Mouse (Mus musculus) heart, embryonic 12.5 days (tissue): Measurements from ENCODE around the gene Prm2. TPM values are rescaled to one million over a fixed set of nuclear protein-coding genes. Genes with fewer than 3 reads are reported as not detected.

ENCODE experiments used
- ATAC-seq: fragments of 200-750 bp; cut with Nextera tagmentation; 2 replicates; pipeline ENCODE4 v1.8.0; 2017; ENCODE audit warnings: moderate TSS enrichment, moderate library complexity; ENCODE audit not compliant: insufficient number of reproducible peaks, low FRiP score
- H3K27ac ChIP-seq: fragments of 300-500 bp; sonication (generic); 2 replicates; pipeline ENCODE4 v1.5.1; 2016; ENCODE audit warnings: mild to moderate bottlenecking, moderate library complexity; ENCODE audit not compliant: poor library complexity, severe bottlenecking
- H3K27me3 ChIP-seq: fragments of 300-500 bp; sonication (generic); replicated peaks from 2 replicates; pipeline ENCODE4 v1.6.1; 2016; ENCODE audit warnings: mild to moderate bottlenecking, moderate library complexity
- H3K36me3 ChIP-seq: fragments of 300-500 bp; sonication (generic); 2 replicates; pipeline ENCODE4 v1.6.1; 2016; ENCODE audit warnings: mild to moderate bottlenecking, moderate library complexity
- H3K4me1 ChIP-seq: fragments of 300-500 bp; sonication (generic); replicated peaks from 2 replicates; pipeline ENCODE4 v1.6.1; 2016; ENCODE audit warnings: mild to moderate bottlenecking
- H3K4me2 ChIP-seq: fragments of 300-500 bp; sonication (generic); 2 replicates; pipeline ENCODE4 v1.6.1; 2016; ENCODE audit warnings: mild to moderate bottlenecking, moderate library complexity
- H3K4me3 ChIP-seq: fragments of 300-500 bp; sonication (generic); 2 replicates; pipeline ENCODE4 v1.5.1; 2016; ENCODE audit warnings: mild to moderate bottlenecking
- H3K9ac ChIP-seq: fragments of 300-500 bp; sonication (generic); 2 replicates; pipeline ENCODE4 v1.6.1; 2016; ENCODE audit warnings: mild to moderate bottlenecking, moderate library complexity
- H3K9me3 ChIP-seq: fragments of 300-500 bp; sonication (generic); replicated peaks from 2 replicates; pipeline ENCODE4 v1.6.1; 2016; ENCODE audit warnings: mild to moderate bottlenecking, moderate library complexity
- WGBS: fragments of 180-500 bp; shearing (Covaris S2); methylation state at CpG from one replicate; pipeline ENCODE4 v1.1.7; 2016; 5-methylcytosine and 5-hydroxymethylcytosine counted together
- polyA plus RNA-seq: library from polyadenylated mRNA; unstranded; fragments of >200 nt; fragmentation: Nextera tagmentation; extraction: Ambion mirVana; gene quantifications from 2 replicates; pipeline ENCODE4 v1.2.1, GENCODE M21; 2016

The Prm2 gene
- polyA plus RNA-seq, 1 experiment from 2014 or later: not detected

DNA sequence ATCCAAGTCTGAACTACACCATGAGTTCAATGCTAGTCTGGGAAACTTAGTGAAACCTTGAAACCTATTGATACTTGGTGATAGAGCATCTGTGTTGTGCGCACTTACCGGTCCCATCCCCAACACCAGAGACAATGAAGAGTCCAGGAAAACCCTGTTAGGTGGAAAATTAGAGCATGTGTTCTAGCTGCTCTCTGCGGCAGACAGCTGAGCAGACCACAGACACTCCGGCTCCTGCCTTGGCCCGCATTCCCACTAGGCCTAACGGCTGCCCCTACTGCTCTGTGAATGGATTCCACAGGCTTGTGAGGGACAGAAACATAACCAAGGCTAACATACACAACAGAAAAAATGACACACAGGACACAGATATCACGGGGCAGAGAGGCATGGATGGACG, 22.4 kb downstream of the Prm2 start:
- peaks cover 46% of the 10 kb centered on the region for H3K4me1 ChIP-seq

DNA sequence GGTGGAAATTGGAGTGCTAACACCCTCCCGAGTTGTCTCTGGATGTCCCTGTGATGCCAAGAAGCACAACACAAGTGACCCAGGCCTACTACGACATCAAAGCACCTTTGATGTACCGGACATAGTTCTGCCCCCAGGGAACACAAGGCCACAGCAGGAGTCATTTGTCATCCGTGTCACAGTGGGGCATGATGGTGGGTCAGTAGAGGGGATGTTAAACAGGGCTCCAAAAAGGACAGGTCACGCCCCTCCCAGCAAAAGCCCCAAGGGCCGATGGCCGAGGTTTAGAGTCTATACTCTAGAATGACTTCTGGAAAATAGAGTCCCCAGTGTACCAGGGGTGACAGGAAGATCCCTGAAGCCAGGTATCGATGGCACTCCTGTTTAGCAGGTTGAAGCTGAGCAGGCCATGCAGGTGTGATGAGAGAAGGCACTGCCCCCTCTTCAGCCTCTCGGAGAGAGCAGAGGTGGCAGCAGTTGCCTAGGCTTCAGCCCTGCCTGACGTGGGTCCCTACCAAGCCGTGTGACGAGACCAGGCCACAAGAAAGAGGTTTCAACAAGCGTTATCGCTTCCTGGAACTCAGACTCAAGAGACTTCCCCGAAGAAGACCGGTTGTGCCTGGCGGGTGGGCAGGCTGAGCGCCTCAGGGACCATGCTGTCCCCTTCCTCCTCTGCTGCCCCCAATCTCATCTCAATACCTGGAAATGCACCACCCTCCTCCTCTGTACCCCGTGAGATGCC, 24.0 kb downstream of the Prm2 start:
- 58% methylated on average over 19 of the region's 19 CpGs for WGBS
- no peak overlapping the region for H3K4me3 ChIP-seq
- no peaks in the 10 kb centered on the region for H3K9me3 ChIP-seq
- ATAC-seq: no peak
- peaks cover 13% of the 10 kb centered on the region; the same call in 1 of the 2 replicates for H3K27me3 ChIP-seq
- no peak overlapping the region for H3K4me2 ChIP-seq
- no peaks in the 10 kb centered on the region for H3K36me3 ChIP-seq
- H3K4me1 ChIP-seq: peaks cover 31% of the 10 kb centered on the region
- H3K9ac ChIP-seq: no peak overlapping the region
- no peak overlapping the region for H3K27ac ChIP-seq

More for the DNA sequence above, 22.4 kb downstream of the Prm2 start:
- H3K9ac ChIP-seq: no peak overlapping the region
- peaks cover 8% of the 10 kb centered on the region; the same call in 1 of the 2 replicates for H3K27me3 ChIP-seq
- no peak overlapping the region for H3K4me2 ChIP-seq
- no peak overlapping the region for H3K27ac ChIP-seq
- ATAC-seq: no peak
- no peak overlapping the region for H3K4me3 ChIP-seq
- 79% methylated on average over 8 of the region's 8 CpGs for WGBS
- H3K9me3 ChIP-seq: no peaks in the 10 kb centered on the region
- H3K36me3 ChIP-seq: no peaks in the 10 kb centered on the region

DNA sequence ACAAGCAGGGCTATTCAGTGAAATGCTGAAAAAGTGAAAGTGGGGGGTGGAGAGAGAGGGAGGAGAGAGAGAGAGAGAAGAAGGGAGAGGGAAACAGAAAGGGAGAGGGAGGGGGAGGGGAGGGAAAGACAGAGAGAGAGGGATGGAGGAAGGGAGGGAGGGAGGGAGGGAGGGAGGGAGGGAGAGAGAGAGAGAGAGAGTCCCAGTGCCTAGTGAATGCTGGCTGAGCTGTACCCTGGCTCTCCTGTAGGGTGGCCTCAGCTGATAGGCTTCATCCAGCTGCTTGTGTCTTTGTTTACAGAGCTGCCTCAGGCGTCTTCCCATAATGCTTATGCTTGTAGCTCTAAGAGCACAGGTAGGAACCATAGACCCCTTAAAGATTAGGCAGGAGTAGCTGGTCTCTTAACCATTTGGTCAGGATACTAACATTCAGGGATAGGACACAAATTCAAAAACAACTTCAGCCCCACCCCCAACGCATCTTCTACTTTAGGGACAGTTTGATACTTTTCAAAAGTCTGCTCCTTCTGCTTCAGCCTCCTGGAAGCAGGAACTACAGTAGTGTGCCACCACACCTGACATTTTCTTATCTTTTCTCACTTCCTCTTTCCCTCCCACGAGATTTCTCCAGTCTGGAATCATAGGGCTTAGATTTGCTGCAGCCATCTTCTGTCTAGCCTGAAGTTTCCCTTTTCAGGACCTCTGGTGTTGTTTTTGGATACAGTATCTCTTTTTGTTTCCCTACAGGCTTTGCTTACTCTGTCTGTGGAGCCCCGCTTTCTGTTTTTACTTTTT, 25.2 kb downstream of the Prm2 start:
- no peak for ATAC-seq
- Histone ChIP-seq H3K27me3 (peaks cover 13% of the 10 kb centered on the region; the same call in 1 of the 2 replicates), H3K4me3 (no peak overlapping the region), H3K9ac (no peak overlapping the region), H3K4me1 (peaks cover 21% of the 10 kb centered on the region), H3K27ac (no peak overlapping the region), H3K4me2 (no peak overlapping the region), H3K9me3 (no peaks in the 10 kb centered on the region), H3K36me3 (no peaks in the 10 kb centered on the region)
- 37% methylated on average over 4 of the region's 4 CpGs for WGBS

DNA sequence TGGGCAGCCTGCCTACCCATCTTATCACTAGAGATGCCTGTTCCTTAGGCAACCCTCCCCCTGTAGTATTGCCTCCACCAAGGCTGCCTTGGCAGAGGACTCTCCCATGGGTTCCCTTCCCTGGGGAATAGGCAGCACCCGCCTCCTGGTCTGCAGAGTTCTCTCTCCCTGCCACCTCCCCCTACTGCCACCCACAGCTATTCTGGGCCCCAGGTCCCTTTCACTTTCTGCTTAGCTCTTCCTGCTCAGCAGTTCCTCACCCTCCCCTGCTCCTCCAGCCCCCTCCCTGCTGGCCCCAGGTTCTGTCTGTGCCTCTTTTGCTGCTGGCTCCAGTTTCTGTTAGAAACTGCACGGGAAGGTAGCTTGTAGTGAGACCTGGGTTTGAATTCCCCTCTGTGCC, 26.3 kb downstream of the Prm2 start:
- Histone ChIP-seq H3K4me2 (no peak overlapping the region), H3K4me3 (no peak overlapping the region), H3K36me3 (no peaks in the 10 kb centered on the region), H3K27ac (no peak overlapping the region), H3K9me3 (no peaks in the 10 kb centered on the region), H3K4me1 (peaks cover 21% of the 10 kb centered on the region), H3K9ac (no peak overlapping the region), H3K27me3 (peaks cover 13% of the 10 kb centered on the region; the same call in 1 of the 2 replicates)
- 35% methylated on average over 2 of the region's 2 CpGs for WGBS
- no peak for ATAC-seq

DNA sequence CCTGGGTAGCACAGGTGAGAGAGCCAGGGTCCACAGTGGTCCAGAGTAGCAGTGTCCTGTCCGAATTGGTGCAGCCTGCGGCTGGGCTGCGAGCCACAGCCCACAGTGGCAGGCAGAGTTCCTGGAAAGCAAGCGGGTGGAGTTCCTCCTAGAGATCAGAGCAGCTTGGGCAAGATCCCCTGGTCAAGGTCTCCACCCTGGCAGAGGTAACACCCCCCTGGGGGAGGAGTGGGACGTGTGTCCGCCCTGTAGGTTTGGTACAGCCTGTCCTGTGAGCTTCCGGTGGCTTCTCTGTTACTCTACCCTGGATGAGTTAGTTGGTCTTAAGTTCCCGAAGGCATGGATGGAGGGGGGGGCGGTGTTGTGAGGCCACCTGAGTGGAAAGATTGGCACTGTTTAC, 27.1 kb downstream of the Prm2 start:
- Histone ChIP-seq H3K9ac (no peak overlapping the region), H3K27ac (no peak overlapping the region), H3K4me3 (no peak overlapping the region), H3K36me3 (no peaks in the 10 kb centered on the region), H3K9me3 (no peaks in the 10 kb centered on the region), H3K4me1 (peaks cover 21% of the 10 kb centered on the region), H3K4me2 (no peak overlapping the region), H3K27me3 (peaks cover 15% of the 10 kb centered on the region; the same call in 1 of the 2 replicates)
- no peak for ATAC-seq
- 47% methylated on average over 9 of the region's 9 CpGs for WGBS

DNA sequence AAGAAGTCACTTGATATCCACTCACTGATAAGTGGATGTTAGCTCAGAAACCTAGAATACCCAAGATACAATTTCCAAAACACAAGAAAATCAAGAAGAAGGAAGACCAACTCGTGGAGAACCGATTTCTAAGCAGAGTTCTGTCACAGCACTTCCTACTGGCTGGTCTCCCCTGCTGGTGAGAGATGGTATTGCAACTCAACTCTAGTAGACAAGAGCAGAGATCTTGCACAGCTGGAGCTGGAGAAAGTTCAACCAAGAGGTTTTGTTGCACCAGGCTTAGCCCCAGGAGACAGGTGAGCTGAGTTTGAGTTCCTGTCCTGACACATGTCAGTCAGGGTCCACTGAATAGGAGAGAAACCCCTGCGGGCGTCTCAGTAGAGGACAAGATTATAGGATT, 28.8 kb downstream of the Prm2 start:
- no peak overlapping the region for H3K27ac ChIP-seq
- H3K4me3 ChIP-seq: no peak overlapping the region
- no peak overlapping the region for H3K4me2 ChIP-seq
- no peaks in the 10 kb centered on the region for H3K36me3 ChIP-seq
- no peak overlapping the region for H3K9ac ChIP-seq
- H3K27me3 ChIP-seq: peaks cover 27% of the 10 kb centered on the region
- peaks cover 21% of the 10 kb centered on the region for H3K4me1 ChIP-seq
- H3K9me3 ChIP-seq: no peaks in the 10 kb centered on the region
- 41% methylated on average over 4 of the region's 4 CpGs for WGBS
- ATAC-seq: no peak

DNA sequence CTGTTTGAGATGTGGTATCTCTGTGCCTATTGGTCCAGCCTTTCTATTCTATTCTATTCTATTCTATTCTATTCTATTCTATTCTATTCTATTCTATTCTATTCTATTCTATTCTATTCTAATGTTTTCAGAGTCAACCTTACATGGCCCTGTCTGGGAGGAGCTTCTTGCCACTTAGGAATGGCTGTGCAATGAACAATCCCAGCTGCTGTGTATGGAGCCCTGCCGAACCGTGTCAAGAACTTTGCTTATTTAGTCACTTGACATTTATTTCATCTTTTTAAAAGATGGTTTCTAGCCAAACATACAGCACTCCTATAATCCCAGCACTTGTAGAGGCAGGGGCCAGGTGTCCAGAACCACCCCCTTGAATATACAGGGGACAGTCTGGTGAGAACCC, 31.6 kb downstream of the Prm2 start:
- Histone ChIP-seq H3K9me3 (no peaks in the 10 kb centered on the region), H3K9ac (no peak overlapping the region), H3K4me3 (no peak overlapping the region), H3K36me3 (no peaks in the 10 kb centered on the region), H3K27me3 (peaks cover 24% of the 10 kb centered on the region), H3K4me2 (no peak overlapping the region), H3K4me1 (peaks cover 8% of the 10 kb centered on the region), H3K27ac (no peak overlapping the region)
- no peak for ATAC-seq
- WGBS: 70% methylated on average over 2 of the region's 2 CpGs

DNA sequence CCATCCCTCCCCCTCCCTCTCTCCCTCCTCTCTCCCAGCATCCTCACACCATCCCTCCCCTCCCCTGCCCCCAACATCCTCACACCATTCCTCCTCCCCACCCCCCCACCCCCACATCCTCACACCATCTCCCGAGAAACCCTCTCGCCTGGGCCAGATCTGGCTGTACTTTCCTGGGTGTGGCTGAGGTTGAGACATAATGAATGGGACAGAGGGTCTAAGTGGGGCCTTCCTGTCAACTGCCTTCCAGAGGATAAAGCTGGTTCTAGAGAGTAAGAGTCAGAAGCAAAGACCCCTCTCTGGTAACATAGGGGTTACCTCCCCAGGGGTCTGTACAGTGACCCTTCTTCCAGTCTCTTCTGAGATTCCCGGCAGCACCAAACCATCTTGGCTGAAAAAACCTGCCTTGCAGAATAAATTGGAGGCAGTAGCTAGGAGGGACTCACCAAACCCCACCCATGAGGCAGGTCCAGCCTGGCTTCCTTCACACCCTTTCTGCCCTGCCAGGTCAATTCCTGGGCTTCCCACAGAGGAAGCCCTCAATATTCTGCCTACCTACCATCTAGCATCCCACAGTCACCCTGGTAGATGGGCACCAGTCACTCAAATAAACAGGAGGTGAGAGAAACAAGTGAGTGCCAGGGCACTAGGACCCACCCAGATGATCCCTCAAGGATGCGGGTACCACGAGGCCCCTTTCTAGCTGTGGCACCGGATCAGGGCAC, 32.2 kb downstream of the Prm2 start:
- H3K9ac ChIP-seq: no peak overlapping the region
- peaks cover 7% of the 10 kb centered on the region for H3K4me1 ChIP-seq
- no peaks in the 10 kb centered on the region for H3K36me3 ChIP-seq
- H3K4me2 ChIP-seq: no peak overlapping the region
- no peak overlapping the region for H3K27ac ChIP-seq
- ATAC-seq: no peak
- 52% methylated on average over 6 of the region's 6 CpGs for WGBS
- H3K9me3 ChIP-seq: no peaks in the 10 kb centered on the region
- H3K4me3 ChIP-seq: no peak overlapping the region
- H3K27me3 ChIP-seq: peaks cover 22% of the 10 kb centered on the region

DNA sequence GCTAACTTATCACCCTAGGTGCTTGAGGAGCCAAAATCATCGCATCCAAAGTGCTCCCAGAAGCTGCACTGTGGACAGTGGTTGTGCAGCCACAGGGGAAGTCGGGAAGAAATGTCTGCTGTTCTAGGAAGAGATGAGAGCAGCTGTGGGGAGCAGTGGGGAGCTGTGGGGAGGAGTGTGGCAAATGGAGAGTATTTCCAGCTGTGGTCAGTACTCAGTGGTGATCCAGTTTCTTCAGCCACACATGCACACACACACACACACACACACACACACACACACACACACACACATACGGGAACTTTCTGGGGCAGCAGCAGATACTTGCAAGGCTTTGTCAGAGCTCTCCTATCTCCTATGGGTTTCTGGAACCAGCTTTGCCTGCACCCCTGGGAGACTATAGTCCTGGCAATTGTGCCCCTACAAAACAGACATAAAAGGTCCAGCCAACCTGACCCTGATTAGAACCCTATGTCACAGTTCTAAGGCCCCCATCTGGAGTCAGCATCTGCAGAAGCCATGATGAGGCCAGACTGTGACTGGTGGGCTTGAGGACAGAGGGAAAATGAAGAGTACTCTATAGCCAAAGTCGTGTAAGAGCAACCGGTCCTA, 33.3 kb downstream of the Prm2 start:
- Histone ChIP-seq H3K9ac (no peak overlapping the region), H3K9me3 (no peaks in the 10 kb centered on the region), H3K4me1 (peaks cover 7% of the 10 kb centered on the region), H3K4me2 (no peak overlapping the region), H3K36me3 (no peaks in the 10 kb centered on the region), H3K27me3 (peaks cover 15% of the 10 kb centered on the region), H3K4me3 (no peak overlapping the region), H3K27ac (no peak overlapping the region)
- 67% methylated on average over 5 of the region's 5 CpGs for WGBS
- no peak for ATAC-seq

DNA sequence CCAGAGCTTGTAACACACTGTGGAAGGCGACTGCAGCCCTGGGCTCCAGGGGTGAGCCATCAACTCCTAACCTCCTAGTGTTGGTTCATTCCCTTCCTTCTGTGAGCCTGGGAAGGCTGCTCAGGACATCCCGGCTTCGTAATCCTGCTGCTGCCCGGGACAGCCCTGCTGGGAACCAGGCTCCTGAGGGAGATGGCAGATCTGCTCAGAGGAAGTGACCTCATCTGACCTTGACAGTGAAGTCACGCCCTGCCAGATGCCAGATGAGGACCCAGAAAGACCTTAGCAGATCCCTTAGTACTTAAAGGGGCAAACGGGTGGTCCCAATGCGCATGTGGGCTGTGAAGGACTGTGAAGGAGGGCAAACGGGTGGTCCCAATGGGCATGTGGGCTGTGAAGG, 34.8 kb downstream of the Prm2 start:
- H3K4me3 ChIP-seq: no peak overlapping the region
- 48% methylated on average over 8 of the region's 8 CpGs for WGBS
- H3K9me3 ChIP-seq: no peaks in the 10 kb centered on the region
- H3K36me3 ChIP-seq: no peaks in the 10 kb centered on the region
- H3K4me1 ChIP-seq: peaks cover 7% of the 10 kb centered on the region
- H3K9ac ChIP-seq: no peak overlapping the region
- H3K4me2 ChIP-seq: no peak overlapping the region
- no peak for ATAC-seq
- H3K27ac ChIP-seq: no peak overlapping the region
- peaks cover 15% of the 10 kb centered on the region for H3K27me3 ChIP-seq

DNA sequence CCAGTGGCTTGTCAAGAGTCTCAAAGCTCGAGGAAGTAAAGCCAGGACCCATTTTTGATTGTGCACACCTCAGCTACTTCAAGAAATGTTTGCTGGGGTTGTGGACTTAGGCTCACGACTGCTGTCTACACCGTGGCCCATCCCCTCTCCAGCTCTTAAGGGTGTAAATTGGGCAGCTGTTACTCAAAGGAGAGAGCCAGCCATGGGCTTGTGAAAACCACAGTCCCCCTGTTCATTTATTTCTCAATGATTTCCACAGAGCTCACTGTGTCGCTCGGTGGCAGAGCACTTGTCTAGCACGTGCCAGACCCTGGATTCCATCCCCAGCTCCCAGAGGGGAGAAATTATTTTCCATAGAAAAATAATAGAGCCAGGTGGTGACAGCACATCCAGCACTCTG, 39.8 kb downstream of the Prm2 start:
- Histone ChIP-seq H3K9ac (no peak overlapping the region), H3K27ac (no peak overlapping the region), H3K36me3 (no peaks in the 10 kb centered on the region), H3K27me3 (no peaks in the 10 kb centered on the region; the same call in 1 of the 2 replicates), H3K4me3 (no peak overlapping the region), H3K9me3 (no peaks in the 10 kb centered on the region), H3K4me1 (peaks cover 4% of the 10 kb centered on the region), H3K4me2 (no peak overlapping the region)
- no peak for ATAC-seq
- WGBS: 75% methylated on average over 6 of the region's 6 CpGs
